Mouse (Mus musculus): ENCODE measurements at regions not wholly inside any gene's neighbourhood (a gene's known extent, or its start where the extent isn't known, plus 50 kb on each side); places are given as distances from the start of the nearest gene placed in this dataset.

- H3K27me3 ChIP-seq = no peaks in the 10 kb centered on the region
- no peak for ATAC-seq (ENCODE audit: borderline replicate concordance, extremely low read depth, low FRiP score, low TSS enrichment)
- H3K9ac ChIP-seq = no peak overlapping the region
- H3K4me1 ChIP-seq = no peaks in the 10 kb centered on the region
- no peaks in the 10 kb centered on the region for H3K36me3 ChIP-seq
- no peak overlapping the region for H3K4me3 ChIP-seq
- no peak overlapping the region for H3K27ac ChIP-seq
- 65% methylated on average over 3 of the region's 3 CpGs for WGBS
- no peaks in the 10 kb centered on the region for H3K9me3 ChIP-seq
- H3K4me2 ChIP-seq = no peak overlapping the region
Observed at GRCm38 (mm10) chr9:103924641-103925040, 77.7 kb upstream of the Nphp3 start.

DNA sequence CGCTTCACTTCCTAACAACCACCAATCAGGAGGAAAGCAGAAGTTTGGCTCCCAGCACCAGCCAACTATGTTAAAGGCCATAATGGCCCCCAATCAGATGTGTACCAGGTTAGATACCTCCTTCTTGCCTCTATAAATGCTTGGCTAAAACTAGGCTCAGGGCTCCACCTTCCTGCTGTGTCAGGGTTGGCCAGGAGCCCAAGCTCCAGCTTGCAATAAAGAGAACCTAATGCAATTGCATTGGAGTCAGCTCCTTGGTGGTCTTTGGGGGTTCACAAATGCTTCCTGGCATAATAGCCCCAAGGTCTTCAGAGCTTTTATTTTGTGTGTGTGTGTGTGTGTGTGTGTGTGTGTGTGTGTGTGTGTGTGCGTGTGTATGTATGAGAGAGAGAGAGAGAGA, 76.9 kb upstream of the Nphp3 start:
- H3K4me2 ChIP-seq = no peak overlapping the region
- H3K9me3 ChIP-seq = no peaks in the 10 kb centered on the region
- H3K36me3 ChIP-seq = no peaks in the 10 kb centered on the region
- no peaks in the 10 kb centered on the region for H3K4me1 ChIP-seq
- H3K27ac ChIP-seq = no peak overlapping the region
- H3K27me3 ChIP-seq = no peaks in the 10 kb centered on the region
- ATAC-seq (ENCODE audit: borderline replicate concordance, extremely low read depth, low FRiP score, low TSS enrichment) = no peak
- 84% methylated on average over 2 of the region's 2 CpGs for WGBS
- H3K4me3 ChIP-seq = no peak overlapping the region
- no peak overlapping the region for H3K9ac ChIP-seq

GRCm38 (mm10) chr9:103928744-103929527, 73.4 kb upstream of the Nphp3 start:
- 75% methylated on average over 8 of the region's 8 CpGs for WGBS
- H3K4me1 ChIP-seq = no peaks in the 10 kb centered on the region
- no peaks in the 10 kb centered on the region for H3K36me3 ChIP-seq
- no peaks in the 10 kb centered on the region for H3K27me3 ChIP-seq
- H3K9me3 ChIP-seq = no peaks in the 10 kb centered on the region
- ATAC-seq (ENCODE audit: borderline replicate concordance, extremely low read depth, low FRiP score, low TSS enrichment) = no peak
- H3K27ac ChIP-seq = no peak overlapping the region
- H3K4me3 ChIP-seq = no peak overlapping the region
- no peak overlapping the region for H3K4me2 ChIP-seq
- H3K9ac ChIP-seq = no peak overlapping the region

DNA sequence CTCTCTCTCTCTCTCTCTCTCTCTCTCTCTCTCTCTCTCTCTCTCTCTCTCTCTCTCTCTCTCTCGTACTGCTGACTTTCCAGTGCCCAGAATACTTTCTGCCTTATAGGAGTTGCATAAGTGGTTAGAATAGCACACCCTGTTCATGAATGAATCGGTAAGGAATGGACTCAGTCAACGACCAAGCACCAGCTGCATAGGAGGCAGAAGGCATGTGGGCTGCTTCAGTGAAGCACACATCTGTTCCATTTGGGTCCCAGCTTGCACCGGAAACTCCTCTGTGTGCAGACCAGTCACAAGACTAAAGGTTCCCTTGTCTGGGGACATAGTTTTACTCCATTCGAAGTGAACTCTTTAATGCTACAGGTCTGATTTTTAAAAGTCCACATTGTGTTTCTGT, 64.3 kb upstream of the Nphp3 start:
- Histone ChIP-seq H3K4me2 (no peak overlapping the region), H3K36me3 (no peaks in the 10 kb centered on the region), H3K27me3 (no peaks in the 10 kb centered on the region), H3K4me1 (no peaks in the 10 kb centered on the region), H3K9me3 (no peaks in the 10 kb centered on the region), H3K4me3 (no peak overlapping the region), H3K27ac (no peak overlapping the region), H3K9ac (no peak overlapping the region)
- no peak for ATAC-seq (ENCODE audit: borderline replicate concordance, extremely low read depth, low FRiP score, low TSS enrichment)
- 71% methylated on average over 5 of the region's 5 CpGs for WGBS

DNA sequence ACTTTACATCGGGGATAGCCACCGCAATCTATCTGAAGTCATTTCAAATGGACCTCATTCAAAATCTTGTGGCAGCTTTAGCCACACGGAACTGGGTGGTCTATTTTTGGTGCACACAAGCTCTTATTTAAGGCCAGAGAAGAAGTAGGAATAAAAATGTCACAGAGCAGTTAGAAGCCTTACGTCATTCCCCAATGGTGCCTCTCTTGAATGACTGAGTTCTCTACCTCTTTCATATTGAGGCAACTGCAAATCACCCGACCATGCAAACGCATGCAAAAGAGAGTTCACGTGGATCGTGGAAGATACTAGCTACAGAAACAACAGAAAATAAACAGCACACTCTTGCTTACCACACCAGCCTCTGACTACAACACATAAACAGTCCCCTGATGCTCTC, 62.3 kb upstream of the Nphp3 start:
- no peak for ATAC-seq (ENCODE audit: borderline replicate concordance, extremely low read depth, low FRiP score, low TSS enrichment)
- Histone ChIP-seq H3K9ac (no peak overlapping the region), H3K27ac (no peak overlapping the region), H3K4me2 (no peak overlapping the region), H3K4me1 (no peaks in the 10 kb centered on the region), H3K9me3 (no peaks in the 10 kb centered on the region), H3K27me3 (no peaks in the 10 kb centered on the region), H3K36me3 (no peaks in the 10 kb centered on the region), H3K4me3 (no peak overlapping the region)
- WGBS = 85% methylated on average over 8 of the region's 8 CpGs

- H3K4me2 ChIP-seq = no peak overlapping the region
- no peaks in the 10 kb centered on the region for H3K4me1 ChIP-seq
- no peak for ATAC-seq (ENCODE audit: borderline replicate concordance, extremely low read depth, low FRiP score, low TSS enrichment)
- no peaks in the 10 kb centered on the region for H3K27me3 ChIP-seq
- no peak overlapping the region for H3K4me3 ChIP-seq
- no peaks in the 10 kb centered on the region for H3K36me3 ChIP-seq
- WGBS = 78% methylated on average over 6 of the region's 6 CpGs
- no peak overlapping the region for H3K27ac ChIP-seq
- no peaks in the 10 kb centered on the region for H3K9me3 ChIP-seq
- no peak overlapping the region for H3K9ac ChIP-seq
Observed at GRCm38 (mm10) chr9:103940506-103940905, 61.8 kb upstream of the Nphp3 start.

DNA sequence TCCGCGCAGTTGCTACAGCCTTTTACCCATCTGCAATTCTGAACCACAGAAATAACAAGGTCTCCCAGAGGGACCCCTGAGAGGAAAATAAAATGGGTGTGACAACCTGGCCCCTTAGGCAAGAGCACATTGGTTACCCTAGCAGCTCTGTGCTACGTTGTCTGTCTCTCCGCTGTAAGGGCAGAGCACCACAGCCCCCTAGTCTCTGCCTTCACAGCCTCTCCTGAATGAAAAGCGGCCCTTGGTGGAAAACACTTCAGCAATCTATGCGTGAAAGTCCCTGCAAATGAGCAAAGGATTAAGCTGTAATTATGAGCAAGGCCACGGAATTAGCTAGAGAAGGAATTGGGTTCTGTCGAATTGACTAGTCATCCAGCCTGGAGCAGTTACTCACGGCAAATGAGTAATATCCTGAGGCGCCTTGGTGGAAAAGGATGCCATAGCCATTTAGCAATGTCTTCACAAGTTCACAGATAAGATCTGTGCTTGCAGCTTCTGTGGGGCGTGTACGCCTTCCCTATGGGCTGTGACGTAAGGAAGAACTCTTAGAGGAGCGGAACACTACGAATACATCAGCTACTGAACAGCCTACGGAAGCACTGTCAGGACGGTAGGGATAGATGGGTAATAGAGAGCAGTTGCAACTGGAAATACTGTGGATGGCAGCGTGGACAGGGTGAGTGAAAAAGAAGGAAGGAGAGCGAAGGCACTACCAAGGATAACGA, 61.0 kb upstream of the Nphp3 start:
- no peak overlapping the region for H3K4me3 ChIP-seq

DNA sequence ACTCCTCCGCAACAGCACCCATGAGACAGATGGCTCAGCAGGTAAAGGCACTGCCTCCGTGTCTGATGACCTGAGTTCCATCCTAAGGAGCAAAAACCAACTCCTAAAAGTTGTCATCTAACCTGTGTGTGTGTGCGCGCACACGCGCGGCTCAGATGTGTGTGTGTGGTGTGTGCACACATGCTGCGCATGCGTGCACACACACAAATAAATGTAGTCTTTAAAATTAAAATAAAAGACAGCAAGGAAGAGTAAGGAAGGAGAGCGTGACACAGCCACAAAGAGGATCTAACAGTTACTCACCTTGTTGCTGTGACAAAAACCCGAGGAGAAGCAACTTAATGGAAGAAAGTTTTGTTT, 60.5 kb upstream of the Nphp3 start:
- no peak overlapping the region for H3K4me3 ChIP-seq
- no peak overlapping the region for H3K4me2 ChIP-seq
- H3K9me3 ChIP-seq = no peaks in the 10 kb centered on the region
- no peaks in the 10 kb centered on the region for H3K27me3 ChIP-seq
- no peak overlapping the region for H3K27ac ChIP-seq
- 96% methylated on average over 11 of the region's 11 CpGs for WGBS
- H3K36me3 ChIP-seq = no peaks in the 10 kb centered on the region
- H3K4me1 ChIP-seq = no peaks in the 10 kb centered on the region
- H3K9ac ChIP-seq = no peak overlapping the region
- ATAC-seq (ENCODE audit: borderline replicate concordance, extremely low read depth, low FRiP score, low TSS enrichment) = no peak

More for the DNA sequence above, 61.0 kb upstream of the Nphp3 start:
- Histone ChIP-seq H3K27me3 (no peaks in the 10 kb centered on the region), H3K36me3 (no peaks in the 10 kb centered on the region), H3K4me1 (no peaks in the 10 kb centered on the region), H3K9me3 (no peaks in the 10 kb centered on the region), H3K9ac (no peak overlapping the region), H3K4me2 (no peak overlapping the region), H3K27ac (no peak overlapping the region)
- WGBS = 83% methylated on average over 20 of the region's 20 CpGs
- no peak for ATAC-seq (ENCODE audit: borderline replicate concordance, extremely low read depth, low FRiP score, low TSS enrichment)

GRCm38 (mm10) chr9:103945406-103945805, 56.9 kb upstream of the Nphp3 start:
- H3K27ac ChIP-seq = no peak overlapping the region
- no peak overlapping the region for H3K4me3 ChIP-seq
- no peaks in the 10 kb centered on the region for H3K27me3 ChIP-seq
- ATAC-seq (ENCODE audit: borderline replicate concordance, extremely low read depth, low FRiP score, low TSS enrichment) = no peak
- H3K9me3 ChIP-seq = no peaks in the 10 kb centered on the region
- no peak overlapping the region for H3K4me2 ChIP-seq
- H3K9ac ChIP-seq = no peak overlapping the region
- WGBS = 63% methylated on average over 11 of the region's 11 CpGs
- H3K36me3 ChIP-seq = no peaks in the 10 kb centered on the region
- H3K4me1 ChIP-seq = no peaks in the 10 kb centered on the region

GRCm38 (mm10) chr9:103951799-103952198, 50.5 kb upstream of the Nphp3 start:
- Histone ChIP-seq H3K9me3 (no peaks in the 10 kb centered on the region), H3K36me3 (no peaks in the 10 kb centered on the region), H3K9ac (no peak overlapping the region), H3K4me1 (no peaks in the 10 kb centered on the region), H3K27ac (no peak overlapping the region), H3K4me2 (no peak overlapping the region), H3K27me3 (no peaks in the 10 kb centered on the region), H3K4me3 (no peak overlapping the region)
- 90% methylated on average over 8 of the region's 8 CpGs for WGBS
- ATAC-seq (ENCODE audit: borderline replicate concordance, extremely low read depth, low FRiP score, low TSS enrichment) = no peak

Data from lung, embryonic 15.5 days (tissue).